In the genomic region with DNA sequence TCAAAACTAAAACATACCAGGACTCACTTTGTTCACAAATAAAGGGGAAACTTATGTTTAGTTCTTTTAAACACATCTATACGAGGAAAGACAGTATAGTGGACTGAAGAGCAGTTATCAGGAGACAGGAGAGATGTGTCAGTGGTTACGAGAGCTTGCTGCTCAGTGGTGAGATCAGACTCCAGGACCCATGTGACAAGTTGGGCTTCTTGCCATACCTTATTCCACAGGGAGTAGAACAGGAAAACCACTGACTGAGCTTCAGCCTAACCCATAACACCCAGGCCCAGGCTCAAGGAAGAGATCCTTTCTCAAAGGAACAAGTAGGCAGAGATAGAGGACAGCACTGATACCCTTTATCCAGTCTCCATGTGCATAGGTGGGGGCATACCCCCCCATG, we compare ENCODE assay signal across 13 mouse cellular contexts.
A peak's percentile ranks its signal among the peaks of the same experiment; 100 is the strongest.
DNase-seq lines count a peak whose midpoint lies in the region; ATAC-seq lines count a peak whose summit lies in the region.
"Had no signal": no experiment of that assay in that cellular context is flagged by ENCODE, and none has a peak within 500 bp of the region (broad histone marks: within the 10 kb centered on the region; RNA-seq: fewer than 3 reads in every experiment).

No protein-coding gene starts in this region.

- H3K4me1 ChIP-seq in heart, embryonic 11.5 days (ENCODE audit: control insufficient read depth, insufficient read depth, low read length), result no peaks in the 10 kb centered on the region
- no peaks in the 10 kb centered on the region for H3K4me1 ChIP-seq in forebrain, embryonic 12.5 days
- H3K4me1 ChIP-seq in forebrain, embryonic 10.5 days, result no peaks in the 10 kb centered on the region
- H3K4me1 ChIP-seq: midbrain, embryonic 10.5 days; neural tube, embryonic 15.5 days had no signal

- 0 out of 2 replicates have a peak, but pooled peaks cover 3% of the 10 kb centered on the region for H3K27me3 ChIP-seq in heart, embryonic 11.5 days (ENCODE audit: control insufficient read depth, insufficient read depth, low read length)
- no peaks in the 10 kb centered on the region for H3K27me3 ChIP-seq in forebrain, embryonic 12.5 days
- no peaks in the 10 kb centered on the region for H3K27me3 ChIP-seq in forebrain, embryonic 10.5 days (ENCODE audit: poor library complexity, severe bottlenecking)
- H3K27me3 ChIP-seq: neural tube, embryonic 15.5 days had no signal

- H3K36me3 ChIP-seq in heart, embryonic 11.5 days (ENCODE audit: control insufficient read depth, insufficient read depth, low read length), result no peaks in the 10 kb centered on the region
- H3K36me3 ChIP-seq in forebrain, embryonic 12.5 days (replicated peaks), result no peaks in the 10 kb centered on the region
- H3K36me3 ChIP-seq in forebrain, embryonic 10.5 days (replicated peaks), result no peaks in the 10 kb centered on the region
- H3K36me3 ChIP-seq: midbrain, embryonic 10.5 days; neural tube, embryonic 15.5 days had no signal

- H3K9ac ChIP-seq in heart, embryonic 11.5 days (ENCODE audit: low read depth, low read length), result no peak overlapping the region
- H3K9ac ChIP-seq in forebrain, embryonic 12.5 days, result no peak overlapping the region
- H3K9ac ChIP-seq: neural tube, embryonic 15.5 days had no signal

- H3K27ac ChIP-seq in heart, embryonic 11.5 days (ENCODE audit: low read depth, low read length), result no peak overlapping the region
- no peak overlapping the region for H3K27ac ChIP-seq in forebrain, embryonic 12.5 days
- H3K27ac ChIP-seq in forebrain, embryonic 10.5 days, result no peak overlapping the region
- H3K27ac ChIP-seq: midbrain, embryonic 10.5 days; neural tube, embryonic 15.5 days had no signal

- DNase-seq in heart, adult 8-10 months (ENCODE audit: low spot score), result peak; percentile 70
- peak; percentile 55 for DNase-seq in 3T3-L1 (ENCODE audit: low read depth, low spot score)
- DNase-seq in MN1 (ENCODE audit: low spot score), result peak; percentile 46
- peak; percentile 19 to 64 for DNase-seq in heart, postnatal 14 days
- no peak for DNase-seq in forebrain, embryonic 10.5 days (ENCODE audit: extremely low spot score, low spot score)
- no peak for DNase-seq in layer of hippocampus, postnatal 14 days (ENCODE audit: low spot score in 2 of 2)
- DNase-seq: cerebellum, adult 9-10 months; right cerebral cortex, adult 18-20 months had no signal

- no peak for ATAC-seq in heart, embryonic 11.5 days (replicated peaks; ENCODE audit: insufficient number of reproducible peaks, low FRiP score, low TSS enrichment)
- no peak for ATAC-seq in forebrain, embryonic 12.5 days (ENCODE audit: low FRiP score)
- ATAC-seq: Patski had no signal

- H3K4me3 ChIP-seq in heart, embryonic 11.5 days (ENCODE audit: low read depth, low read length), result no peak overlapping the region
- H3K4me3 ChIP-seq in forebrain, embryonic 12.5 days (replicated peaks), result no peak overlapping the region
- no peak overlapping the region for H3K4me3 ChIP-seq in forebrain, embryonic 10.5 days
- H3K4me3 ChIP-seq: midbrain, embryonic 10.5 days; neural tube, embryonic 15.5 days had no signal

- H3K9me3 ChIP-seq in heart, embryonic 11.5 days (replicated peaks; ENCODE audit: control insufficient read depth, low read length), result 0 out of 2 replicates have a peak, but pooled peaks cover 3% of the 10 kb centered on the region
- no peaks in the 10 kb centered on the region for H3K9me3 ChIP-seq in forebrain, embryonic 12.5 days
- H3K9me3 ChIP-seq in forebrain, embryonic 10.5 days, result peaks cover 5% of the 10 kb centered on the region; the same call in 1 of the 2 replicates
- H3K9me3 ChIP-seq: neural tube, embryonic 15.5 days had no signal

- 48% methylated on average over 2 of the region's 2 CpGs for WGBS in heart, embryonic 11.5 days (ENCODE audit: insufficient replicate concordance)
- WGBS in forebrain, embryonic 12.5 days, result 82% methylated on average over 2 of the region's 2 CpGs
- WGBS in forebrain, embryonic 10.5 days, result 84% methylated on average over 2 of the region's 2 CpGs

- intact Hi-C loops in heart, postnatal 14 days (cut with DNase I), result no loop called here

- no peak overlapping the region for H3K4me2 ChIP-seq in heart, embryonic 11.5 days
- no peak overlapping the region for H3K4me2 ChIP-seq in forebrain, embryonic 12.5 days
- H3K4me2 ChIP-seq: neural tube, embryonic 15.5 days had no signal

Comparison
In these comparisons a context has a peak if more than half of its experiments do, and no peak if none do; other contexts are left out.
1. DNase-seq: peak in heart, adult 8-10 months (single experiment), 3T3-L1 (single experiment), MN1 (single experiment) and heart, postnatal 14 days (2 of 2); none in forebrain, embryonic 10.5 days (single experiment) and layer of hippocampus, postnatal 14 days (0 of 2).